Mouse (Mus musculus): ENCODE measurements at regions not wholly inside any gene's neighbourhood (a gene's known extent, or its start where the extent isn't known, plus 50 kb on each side); places are given as distances from the start of the nearest gene placed in this dataset.
"Not testable (repeated sequence)": the region's sequence is repeated elsewhere in the genome, so short reads cannot be mapped to it uniquely, and the experiment has no call there.

GRCm38 (mm10) chr10:96238850-96239249 lies 102.4 kb downstream of the Gm5426 start:
- ATAC-seq (replicated peaks; ENCODE audit: poor library complexity, severe bottlenecking): peak; percentile 60

GRCm38 (mm10) chr10:96240591-96240990 lies 104.2 kb downstream of the Gm5426 start:
- peak; percentile 59 for ATAC-seq (replicated peaks; ENCODE audit: poor library complexity, severe bottlenecking)

- ATAC-seq (replicated peaks; ENCODE audit: poor library complexity, severe bottlenecking): no peak
Measured at GRCm38 (mm10) chr10:96253671-96254070, 117.3 kb downstream of the Gm5426 start.

DNA sequence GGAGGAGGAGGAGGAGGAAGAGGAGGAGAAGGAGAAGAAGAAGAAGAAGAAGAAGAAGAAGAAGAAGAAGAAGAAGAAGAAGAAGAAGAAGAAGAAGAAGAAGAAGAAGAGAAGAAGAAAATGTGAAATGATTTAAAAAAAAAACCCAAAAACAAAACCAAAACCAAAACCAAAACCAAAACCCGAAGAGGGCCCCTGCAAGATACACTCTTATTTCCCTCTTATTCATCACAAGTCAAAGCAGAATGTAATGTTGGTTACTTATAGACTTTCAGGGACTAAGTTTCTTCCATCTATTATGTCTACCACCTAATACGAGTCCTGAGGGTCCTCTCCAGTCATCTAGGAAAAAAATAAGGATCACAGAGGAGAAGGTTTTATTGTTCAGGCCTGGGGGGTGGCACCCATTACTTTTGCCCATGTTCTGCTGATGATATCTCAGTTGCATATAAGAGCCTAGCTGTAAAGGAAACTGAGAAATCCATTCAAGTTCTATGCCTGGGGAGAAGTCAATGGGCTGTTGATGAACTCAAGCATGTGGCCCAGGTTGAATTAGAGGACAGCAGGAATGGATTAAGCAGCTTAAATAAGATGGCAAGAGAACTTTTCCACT lies 118.0 kb downstream of the Gm5426 start:
- no peak for ATAC-seq (replicated peaks; ENCODE audit: poor library complexity, severe bottlenecking)

- ATAC-seq (replicated peaks; ENCODE audit: poor library complexity, severe bottlenecking): no peak
Measured at GRCm38 (mm10) chr10:96257935-96258334, 121.5 kb downstream of the Gm5426 start.

- ATAC-seq (replicated peaks; ENCODE audit: poor library complexity, severe bottlenecking): no peak
Measured at GRCm38 (mm10) chr10:96259242-96259641, 122.8 kb downstream of the Gm5426 start.

- ATAC-seq (replicated peaks; ENCODE audit: poor library complexity, severe bottlenecking): no peak
Measured at GRCm38 (mm10) chr10:96259648-96260047, 123.2 kb downstream of the Gm5426 start.

DNA sequence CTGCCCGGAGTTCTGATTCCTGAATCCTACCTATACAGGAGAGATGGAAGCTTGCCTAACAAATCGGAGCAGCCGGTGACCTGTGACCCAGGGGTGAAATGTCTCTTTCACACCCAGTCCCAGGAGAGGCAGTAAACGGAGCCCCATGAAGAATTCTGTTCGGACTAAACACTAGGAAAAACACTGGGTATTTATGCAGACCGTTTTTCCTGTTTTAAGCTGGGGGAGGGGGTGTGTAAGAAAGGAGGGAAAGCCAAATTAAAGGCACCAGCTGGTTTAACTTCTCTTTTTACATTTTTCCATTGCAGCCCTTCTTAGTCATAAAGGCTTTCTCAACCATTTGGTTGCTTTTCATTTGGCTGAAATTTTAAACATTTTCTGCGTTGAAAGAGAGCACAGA lies 127.1 kb downstream of the Gm5426 start:
- ATAC-seq (replicated peaks; ENCODE audit: poor library complexity, severe bottlenecking): peak; percentile 52

- ATAC-seq (replicated peaks; ENCODE audit: poor library complexity, severe bottlenecking): no peak
Measured at GRCm38 (mm10) chr10:96264433-96264832, 128.0 kb downstream of the Gm5426 start.

GRCm38 (mm10) chr10:96264866-96265265 lies 128.5 kb downstream of the Gm5426 start:
- no peak for ATAC-seq (replicated peaks; ENCODE audit: poor library complexity, severe bottlenecking)

DNA sequence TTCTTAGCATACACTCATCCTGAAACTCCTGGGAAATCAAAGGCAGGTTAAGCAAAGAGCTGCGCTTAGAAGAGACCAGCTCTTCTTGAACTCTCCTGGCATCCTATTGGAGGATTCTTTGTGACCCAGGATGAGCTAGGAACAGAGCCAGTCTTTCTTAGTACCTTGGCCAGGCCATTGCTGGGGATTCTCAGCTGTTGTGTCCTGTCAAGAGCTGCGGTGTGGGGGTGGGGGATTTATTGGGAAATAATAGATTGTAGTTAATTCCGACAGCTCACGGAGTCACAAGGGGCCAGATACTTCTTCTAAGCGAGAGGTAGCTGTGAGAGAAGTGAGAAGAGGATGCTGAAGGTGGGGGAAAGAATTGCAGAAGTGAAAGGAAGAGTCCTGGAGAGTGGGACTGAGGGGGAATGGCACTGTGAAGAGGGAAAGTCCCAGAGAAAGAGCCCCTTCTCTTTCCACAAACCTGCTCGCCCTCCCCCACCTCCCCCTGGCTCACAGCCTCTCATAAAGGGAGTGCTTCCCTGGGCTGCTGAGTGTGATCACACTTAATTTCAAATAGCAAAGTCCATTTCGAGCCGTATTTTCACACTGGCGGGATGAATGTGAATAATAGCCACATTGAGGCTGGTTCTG lies 129.8 kb downstream of the Gm5426 start:
- peak; percentile 89 for ATAC-seq (replicated peaks; ENCODE audit: poor library complexity, severe bottlenecking)

DNA sequence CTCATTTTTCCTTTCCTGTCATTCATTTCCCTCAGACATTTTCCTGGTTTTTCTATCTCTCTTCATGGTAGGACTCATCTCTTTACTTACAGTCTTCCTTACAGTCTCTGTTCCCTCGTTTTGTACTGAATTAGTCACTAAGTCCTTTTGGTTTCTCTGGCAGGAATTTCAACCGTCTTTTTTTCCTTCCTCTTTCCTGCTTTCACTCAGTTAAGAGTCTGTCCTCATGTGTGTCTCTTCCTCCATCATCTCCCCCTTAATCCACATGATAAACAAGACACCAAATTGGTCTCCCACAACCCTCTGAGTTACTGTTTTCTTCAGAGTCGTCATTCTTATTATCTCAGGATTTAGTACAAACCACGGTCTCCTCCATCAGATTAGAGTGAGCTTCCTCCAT lies 131.2 kb downstream of the Gm5426 start:
- peak; percentile 40 for ATAC-seq (replicated peaks; ENCODE audit: poor library complexity, severe bottlenecking)

DNA sequence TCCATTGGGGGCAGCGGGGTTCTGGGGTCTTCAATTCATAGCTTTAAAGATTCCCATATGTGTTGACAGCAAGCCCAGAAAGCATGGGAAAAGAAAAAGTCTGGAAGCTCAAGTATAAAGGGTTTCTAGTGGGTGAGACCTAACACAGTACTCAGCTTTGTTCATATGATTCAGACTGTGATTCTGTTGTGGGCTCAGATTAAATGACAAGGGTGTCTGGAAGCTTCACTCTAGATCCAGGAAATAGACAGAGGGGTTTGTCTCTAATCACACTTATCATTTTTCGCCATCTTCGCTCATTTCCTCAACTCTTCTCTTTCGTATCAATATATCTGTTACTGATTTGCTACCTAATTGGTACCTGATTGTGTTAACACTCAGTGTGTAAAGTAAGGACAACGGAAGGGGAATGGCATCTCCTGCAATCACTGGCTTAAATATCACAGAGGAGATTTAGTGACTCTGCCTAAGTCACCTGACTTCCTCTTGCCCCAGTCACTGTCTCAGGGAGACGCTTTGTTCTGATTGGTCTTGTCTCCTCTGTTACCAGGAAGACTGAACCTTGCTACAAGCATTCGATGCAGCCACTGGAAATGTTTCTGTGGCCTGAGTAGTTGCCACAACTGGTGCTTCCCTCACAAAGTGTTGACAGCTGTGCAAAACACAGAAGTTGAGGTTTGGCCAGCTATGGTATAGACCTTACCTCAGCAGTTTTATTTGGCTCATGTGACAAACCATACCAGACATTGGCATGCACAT lies 137.4 kb downstream of the Gm5426 start:
- peak; percentile 99 for ATAC-seq (replicated peaks; ENCODE audit: poor library complexity, severe bottlenecking)

- peak; percentile 93 for ATAC-seq (replicated peaks; ENCODE audit: poor library complexity, severe bottlenecking)
Measured at GRCm38 (mm10) chr10:96280149-96280548, 143.7 kb downstream of the Gm5426 start.

GRCm38 (mm10) chr10:96285407-96286093 lies 149.1 kb downstream of the Gm5426 start:
- ATAC-seq (replicated peaks; ENCODE audit: poor library complexity, severe bottlenecking): no peak

- peak; percentile 84 for ATAC-seq (replicated peaks; ENCODE audit: poor library complexity, severe bottlenecking)
Measured at GRCm38 (mm10) chr10:96286094-96286485, 149.7 kb downstream of the Gm5426 start.

GRCm38 (mm10) chr10:96289005-96289404 lies 152.6 kb downstream of the Gm5426 start:
- not testable (repeated sequence) for ATAC-seq (replicated peaks; ENCODE audit: poor library complexity, severe bottlenecking)

DNA sequence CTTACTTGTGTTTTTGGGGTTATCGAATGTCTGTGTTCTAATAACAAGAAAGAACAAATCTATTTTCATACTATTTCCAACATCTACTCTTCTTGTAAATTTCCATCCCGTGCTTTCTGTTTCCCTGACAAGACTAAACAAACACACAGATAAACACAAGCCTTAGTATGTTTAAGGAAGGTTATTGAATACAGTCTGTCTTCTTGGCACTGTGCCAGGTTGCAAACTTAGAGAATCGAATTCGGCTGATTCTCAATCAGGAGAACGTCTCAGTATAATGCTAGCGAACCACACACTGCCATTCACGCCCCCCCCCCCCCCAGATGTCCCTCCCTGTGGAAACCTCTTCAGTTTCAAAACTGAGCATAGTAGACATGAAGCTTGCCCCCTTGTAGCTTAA lies 157.2 kb downstream of the Gm5426 start:
- no peak for ATAC-seq (replicated peaks; ENCODE audit: poor library complexity, severe bottlenecking)

- peak; percentile 88 for ATAC-seq (replicated peaks; ENCODE audit: poor library complexity, severe bottlenecking)
Measured at GRCm38 (mm10) chr10:96294666-96295065, 158.3 kb downstream of the Gm5426 start.

DNA sequence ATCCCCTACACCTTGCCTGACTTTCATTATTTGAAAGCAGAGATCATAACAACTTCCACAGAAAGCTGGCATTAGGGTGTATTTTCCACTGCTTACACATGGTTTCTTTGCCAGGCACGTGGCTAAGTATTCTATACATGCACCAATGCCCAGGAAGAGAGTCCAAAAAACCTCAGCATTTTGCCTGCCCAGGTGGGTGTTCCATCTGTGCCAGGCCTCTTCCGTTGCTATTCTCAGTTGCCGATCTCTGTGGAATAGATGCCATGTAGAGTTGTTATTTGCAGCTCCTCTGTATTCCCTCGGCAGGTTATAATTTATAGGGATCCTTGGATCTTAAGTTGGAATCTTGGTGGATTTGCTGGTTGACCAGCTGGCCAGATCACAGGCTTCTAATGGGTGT lies 161.3 kb downstream of the Gm5426 start:
- ATAC-seq (replicated peaks; ENCODE audit: poor library complexity, severe bottlenecking): no peak

GRCm38 (mm10) chr10:96298566-96298965 lies 162.2 kb downstream of the Gm5426 start:
- peak; percentile 93 for ATAC-seq (replicated peaks; ENCODE audit: poor library complexity, severe bottlenecking)

All from granulocyte monocyte progenitor cell, adult 5-6 weeks (primary cell).